Mouse (Mus musculus): ENCODE measurements around the gene Macrod2. TPM values are rescaled to one million over a fixed set of nuclear protein-coding genes. Genes with fewer than 3 reads are reported as not detected.
A peak's percentile ranks its signal among the peaks of the same experiment; 100 is the strongest.

Macrod2 gene
- polyA plus RNA-seq, 1 experiment, result 20.2 TPM

GRCm38 (mm10) chr2:140775448-140776101 lies 380.5 kb downstream of the Macrod2 start:
- Histone ChIP-seq H3K27ac (ENCODE audit: insufficient read depth, low read length) (no peak overlapping the region), H3K4me1 (ENCODE audit: control insufficient read depth, insufficient read depth, low read length) (no peaks in the 10 kb centered on the region), H3K4me3 (replicated peaks; ENCODE audit: insufficient read depth, low read depth, low read length) (no peak overlapping the region), H3K27me3 (ENCODE audit: control insufficient read depth, insufficient read depth, low read length) (no peaks in the 10 kb centered on the region)
- 84% methylated on average over 8 of the region's 8 CpGs for WGBS
- DNase-seq, result no peak
- TF ChIP-seq CTCF (IDR thresholded peaks at IDR 0.05; ENCODE audit: borderline replicate concordance, insufficient read depth, low read depth, low read length), result no peak
- TF ChIP-seq POLR2A (IDR thresholded peaks at IDR 0.05; ENCODE audit: borderline replicate concordance, insufficient read depth, low read length), result no peak

GRCm38 (mm10) chr2:140778212-140778611 lies 383.1 kb downstream of the Macrod2 start:
- WGBS, result 92% methylated on average over 13 of the region's 13 CpGs
- H3K4me1 ChIP-seq (ENCODE audit: control insufficient read depth, insufficient read depth, low read length), result peaks cover 6% of the 10 kb centered on the region; the same call in 1 of the 2 replicates
- H3K27me3 ChIP-seq (ENCODE audit: control insufficient read depth, insufficient read depth, low read length), result no peaks in the 10 kb centered on the region
- no peak overlapping the region for H3K27ac ChIP-seq (ENCODE audit: insufficient read depth, low read length)
- TF ChIP-seq CTCF (IDR thresholded peaks at IDR 0.05; ENCODE audit: borderline replicate concordance, insufficient read depth, low read depth, low read length) (no peak), POLR2A (IDR thresholded peaks at IDR 0.05; ENCODE audit: borderline replicate concordance, insufficient read depth, low read length) (no peak)
- H3K4me3 ChIP-seq (replicated peaks; ENCODE audit: insufficient read depth, low read depth, low read length), result no peak overlapping the region
- no peak for DNase-seq

GRCm38 (mm10) chr2:140783041-140783440 lies 387.9 kb downstream of the Macrod2 start:
- TF ChIP-seq POLR2A (IDR thresholded peaks at IDR 0.05; ENCODE audit: borderline replicate concordance, insufficient read depth, low read length) (no peak), CTCF (IDR thresholded peaks at IDR 0.05; ENCODE audit: borderline replicate concordance, insufficient read depth, low read depth, low read length) (peak; percentile 62)
- peak; percentile 49 to 75 for DNase-seq
- no peak overlapping the region for H3K4me3 ChIP-seq (replicated peaks; ENCODE audit: insufficient read depth, low read depth, low read length)
- H3K27me3 ChIP-seq (ENCODE audit: control insufficient read depth, insufficient read depth, low read length), result no peaks in the 10 kb centered on the region
- WGBS, result 12% methylated on average over 1 of the region's 1 CpGs
- H3K4me1 ChIP-seq (ENCODE audit: control insufficient read depth, insufficient read depth, low read length), result peaks cover 9% of the 10 kb centered on the region; the same call in 1 of the 2 replicates
- H3K27ac ChIP-seq (ENCODE audit: insufficient read depth, low read length), result no peak overlapping the region

GRCm38 (mm10) chr2:140784626-140785025 lies 389.5 kb downstream of the Macrod2 start:
- TF ChIP-seq POLR2A (IDR thresholded peaks at IDR 0.05; ENCODE audit: borderline replicate concordance, insufficient read depth, low read length), result no peak
- no peak for TF ChIP-seq CTCF (IDR thresholded peaks at IDR 0.05; ENCODE audit: borderline replicate concordance, insufficient read depth, low read depth, low read length)
- Histone ChIP-seq H3K27ac (ENCODE audit: insufficient read depth, low read length) (no peak overlapping the region), H3K4me3 (replicated peaks; ENCODE audit: insufficient read depth, low read depth, low read length) (no peak overlapping the region), H3K27me3 (ENCODE audit: control insufficient read depth, insufficient read depth, low read length) (no peaks in the 10 kb centered on the region), H3K4me1 (ENCODE audit: control insufficient read depth, insufficient read depth, low read length) (peaks cover 9% of the 10 kb centered on the region; the same call in 1 of the 2 replicates)
- 94% methylated on average over 2 of the region's 2 CpGs for WGBS
- no peak for DNase-seq

GRCm38 (mm10) chr2:140790363-140790762 lies 395.3 kb downstream of the Macrod2 start:
- WGBS, result 86% methylated on average over 5 of the region's 5 CpGs
- H3K4me3 ChIP-seq (replicated peaks; ENCODE audit: insufficient read depth, low read depth, low read length), result no peak overlapping the region
- no peaks in the 10 kb centered on the region for H3K4me1 ChIP-seq (ENCODE audit: control insufficient read depth, insufficient read depth, low read length)
- no peak for TF ChIP-seq CTCF (IDR thresholded peaks at IDR 0.05; ENCODE audit: borderline replicate concordance, insufficient read depth, low read depth, low read length)
- no peak for TF ChIP-seq POLR2A (IDR thresholded peaks at IDR 0.05; ENCODE audit: borderline replicate concordance, insufficient read depth, low read length)
- no peak for DNase-seq
- H3K27ac ChIP-seq (ENCODE audit: insufficient read depth, low read length), result no peak overlapping the region
- H3K27me3 ChIP-seq (ENCODE audit: control insufficient read depth, insufficient read depth, low read length), result no peaks in the 10 kb centered on the region

DNA sequence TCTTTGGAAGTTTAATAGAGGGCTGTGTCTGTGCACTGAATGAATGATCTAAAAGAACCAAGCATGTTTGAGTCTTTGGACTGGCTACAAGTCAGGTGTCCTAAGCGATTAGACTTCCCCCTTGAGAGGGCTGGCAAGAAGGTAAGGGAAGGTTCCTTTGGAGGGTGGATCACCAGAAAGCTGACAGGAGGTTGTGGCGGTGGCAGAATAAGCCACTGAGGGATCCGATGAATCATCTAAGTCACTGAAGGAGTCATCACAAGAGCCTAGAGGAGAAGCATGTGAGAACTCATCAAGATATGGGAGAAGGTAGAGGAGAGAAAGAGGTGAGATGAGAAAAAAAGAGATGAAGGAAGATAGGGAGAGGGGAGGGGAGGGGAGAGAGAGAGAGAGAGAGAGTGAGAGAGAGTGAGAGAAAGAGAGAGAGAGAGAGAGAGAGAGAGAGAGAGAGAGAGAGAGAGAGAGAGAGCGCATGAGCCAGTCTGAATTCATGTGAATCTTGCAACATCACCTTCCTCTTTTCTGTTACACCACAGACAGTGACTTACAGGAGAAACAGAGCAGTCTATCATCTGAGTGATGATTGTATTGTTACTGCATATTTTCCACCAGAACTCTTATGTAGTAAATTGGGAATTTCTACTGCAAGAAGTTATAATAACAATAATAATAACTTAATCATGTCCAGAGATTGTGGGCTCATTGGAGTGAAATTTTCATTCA lies 398.9 kb downstream of the Macrod2 start:
- no peak for DNase-seq
- H3K27me3 ChIP-seq (ENCODE audit: control insufficient read depth, insufficient read depth, low read length), result no peaks in the 10 kb centered on the region
- TF ChIP-seq POLR2A (IDR thresholded peaks at IDR 0.05; ENCODE audit: borderline replicate concordance, insufficient read depth, low read length) (no peak), CTCF (IDR thresholded peaks at IDR 0.05; ENCODE audit: borderline replicate concordance, insufficient read depth, low read depth, low read length) (no peak)
- no peak overlapping the region for H3K27ac ChIP-seq (ENCODE audit: insufficient read depth, low read length)
- WGBS, result 92% methylated on average over 4 of the region's 4 CpGs
- no peak overlapping the region for H3K4me3 ChIP-seq (replicated peaks; ENCODE audit: insufficient read depth, low read depth, low read length)
- no peaks in the 10 kb centered on the region for H3K4me1 ChIP-seq (ENCODE audit: control insufficient read depth, insufficient read depth, low read length)

- TF ChIP-seq CTCF (IDR thresholded peaks at IDR 0.05; ENCODE audit: borderline replicate concordance, insufficient read depth, low read depth, low read length) (no peak), POLR2A (IDR thresholded peaks at IDR 0.05; ENCODE audit: borderline replicate concordance, insufficient read depth, low read length) (no peak)
- H3K27me3 ChIP-seq (ENCODE audit: control insufficient read depth, insufficient read depth, low read length), result no peaks in the 10 kb centered on the region
- no peaks in the 10 kb centered on the region for H3K4me1 ChIP-seq (ENCODE audit: control insufficient read depth, insufficient read depth, low read length)
- no peak for DNase-seq
- no peak overlapping the region for H3K4me3 ChIP-seq (replicated peaks; ENCODE audit: insufficient read depth, low read depth, low read length)
- no peak overlapping the region for H3K27ac ChIP-seq (ENCODE audit: insufficient read depth, low read length)
- WGBS, result 92% methylated on average over 4 of the region's 4 CpGs
Observed at GRCm38 (mm10) chr2:140811693-140812092, 416.6 kb downstream of the Macrod2 start.

All from cerebellum, adult 2 months (tissue).